Mouse (Mus musculus) natural killer cell, adult 2 months (primary cell): Measurements from ENCODE around the gene Pigs.

Experiments used
- DNase-seq, 2 experiments: peaks; one replicate each; pipeline ENCODE4 v3.0.0; 2022; ENCODE audit warnings: low spot score in 2 of 2

Gene Pigs

DNA sequence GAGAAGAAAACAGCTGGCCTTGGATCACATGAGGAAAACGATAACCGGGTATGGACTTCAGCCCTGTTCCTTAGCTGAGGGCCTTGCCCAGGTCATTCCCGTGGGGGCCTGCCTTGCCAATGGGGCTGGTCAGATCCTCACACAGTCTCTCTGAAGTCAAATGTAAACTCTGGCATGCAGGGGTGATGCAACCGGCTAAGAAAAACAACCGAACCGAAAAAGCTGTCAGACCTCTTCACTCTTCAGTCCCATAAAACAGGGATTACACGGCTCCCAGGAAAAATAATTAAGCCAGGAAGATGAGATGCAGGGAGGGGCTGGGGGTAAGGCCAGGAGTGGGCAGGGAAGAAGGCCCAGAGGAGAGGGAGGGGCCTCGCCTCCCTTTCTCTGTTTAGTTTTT lies 35.9 kb downstream of the Pigs start:
- no peak for DNase-seq

GRCm38 (mm10) chr11:78367456-78368225 lies 39.4 kb downstream of the Pigs start:
- DNase-seq = no peak

GRCm38 (mm10) chr11:78370389-78370788 lies 42.2 kb downstream of the Pigs start:
- DNase-seq = no peak

- DNase-seq = no peak
Measured at GRCm38 (mm10) chr11:78371711-78372110, 43.5 kb downstream of the Pigs start.

DNA sequence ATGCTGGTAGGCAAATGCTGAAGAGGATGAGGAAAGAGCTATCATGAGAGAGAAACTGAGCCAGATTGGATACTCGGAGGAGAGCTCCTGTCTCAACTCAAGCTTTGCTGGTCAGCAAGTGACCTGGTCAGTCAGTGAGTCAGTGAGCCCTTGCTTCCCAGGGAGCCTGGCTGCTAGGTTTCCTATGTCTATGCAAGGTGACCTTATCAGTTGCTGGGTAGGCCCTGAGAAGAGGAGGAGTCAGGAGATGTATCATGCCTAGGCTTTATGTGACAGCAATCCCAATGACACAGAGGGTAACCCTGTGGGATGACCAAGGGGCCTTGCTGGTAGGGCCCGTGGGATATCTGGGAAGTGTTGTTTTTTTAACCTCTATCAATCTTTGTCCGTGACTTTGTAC lies 44.0 kb downstream of the Pigs start:
- no peak for DNase-seq

GRCm38 (mm10) chr11:78372610-78373009 lies 44.4 kb downstream of the Pigs start:
- DNase-seq = no peak

GRCm38 (mm10) chr11:78374147-78374546 lies 45.9 kb downstream of the Pigs start:
- DNase-seq = no peak

DNA sequence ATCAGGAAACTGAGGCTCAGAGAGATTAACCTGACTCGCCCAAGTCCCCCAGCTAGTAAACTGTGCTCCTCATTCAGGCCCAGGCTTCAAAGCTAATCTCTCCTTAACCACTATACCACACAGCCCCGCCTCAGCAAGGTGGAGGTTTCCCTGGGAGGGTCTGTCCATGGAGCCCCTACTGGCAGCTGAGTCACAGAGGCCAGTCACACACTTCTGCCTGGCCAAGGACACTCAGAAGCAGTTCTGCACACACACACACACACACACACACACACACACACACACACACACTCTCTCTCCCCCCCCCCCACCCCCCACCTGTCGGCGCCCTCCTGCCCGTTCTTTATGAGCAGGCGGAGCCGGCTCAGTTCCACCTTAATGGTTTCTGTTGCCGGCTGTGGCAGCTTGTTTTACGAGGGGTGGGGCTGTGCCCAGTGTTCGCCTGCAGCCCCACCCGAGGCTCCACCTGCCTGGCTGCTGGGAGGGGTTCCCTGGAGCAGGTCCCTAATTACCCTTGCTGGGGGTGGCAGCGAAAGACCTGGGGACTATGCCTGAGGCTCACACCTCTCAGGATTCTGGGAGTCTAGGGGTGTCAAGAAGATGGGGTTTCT lies 49.4 kb downstream of the Pigs start:
- no peak for DNase-seq

DNA sequence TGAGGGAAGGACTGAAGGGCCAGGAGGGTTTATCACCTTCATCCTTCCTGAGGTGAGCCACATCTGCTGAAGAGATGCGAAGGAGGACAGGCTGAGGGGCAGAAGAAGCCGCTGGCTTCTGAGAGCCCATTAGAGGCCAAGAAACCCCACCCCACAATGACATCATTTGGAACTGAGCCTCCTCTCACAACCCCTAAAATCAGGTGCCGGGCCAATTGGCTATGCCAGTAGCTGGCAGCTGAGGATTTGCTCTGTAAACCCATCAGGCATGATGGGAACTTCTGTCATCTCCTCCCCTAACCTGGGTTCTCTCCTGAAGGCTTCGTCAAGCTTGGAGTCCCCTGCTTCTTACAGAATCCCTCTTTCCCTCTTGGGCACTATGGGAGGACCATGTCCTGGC lies 52.1 kb downstream of the Pigs start:
- no peak for DNase-seq

DNA sequence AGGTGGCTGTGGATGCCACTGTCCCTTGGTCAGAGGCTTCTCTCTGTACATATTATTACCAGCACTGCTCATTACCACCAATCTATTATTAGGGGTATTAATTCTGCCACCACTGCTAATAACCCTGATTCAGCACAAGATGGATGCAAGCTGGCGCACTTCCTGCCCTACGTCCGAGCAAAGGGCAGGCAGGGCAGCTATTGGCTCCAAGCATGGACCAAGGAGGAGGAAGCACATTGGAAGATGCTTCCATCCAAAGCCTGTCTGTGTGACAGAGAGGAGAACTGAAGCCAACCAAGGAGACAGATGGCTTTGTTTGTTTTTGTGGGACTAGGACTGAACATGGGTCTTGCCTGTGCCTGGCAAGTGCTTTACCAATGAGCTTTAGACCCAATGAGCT lies 52.8 kb downstream of the Pigs start:
- no peak for DNase-seq

DNA sequence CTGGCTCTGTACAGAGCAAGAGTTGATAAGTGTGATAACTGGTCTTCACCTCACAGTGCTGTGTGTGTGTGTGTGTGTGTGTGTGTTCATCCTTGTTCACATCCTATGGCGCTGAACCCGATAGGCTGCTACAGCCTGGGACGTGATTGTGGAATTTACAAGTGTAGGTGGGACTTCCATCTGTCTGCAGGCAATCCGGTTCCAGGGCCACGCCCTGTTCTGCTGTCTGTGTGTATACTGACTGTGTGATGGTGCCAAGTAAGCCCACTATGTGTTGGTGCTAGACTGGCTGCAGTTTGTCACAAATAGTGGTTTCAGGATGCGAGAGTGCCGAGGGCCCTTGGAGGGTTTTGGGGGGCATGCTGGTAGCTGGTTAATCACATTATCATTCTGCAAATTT lies 54.1 kb downstream of the Pigs start:
- no peak for DNase-seq

DNA sequence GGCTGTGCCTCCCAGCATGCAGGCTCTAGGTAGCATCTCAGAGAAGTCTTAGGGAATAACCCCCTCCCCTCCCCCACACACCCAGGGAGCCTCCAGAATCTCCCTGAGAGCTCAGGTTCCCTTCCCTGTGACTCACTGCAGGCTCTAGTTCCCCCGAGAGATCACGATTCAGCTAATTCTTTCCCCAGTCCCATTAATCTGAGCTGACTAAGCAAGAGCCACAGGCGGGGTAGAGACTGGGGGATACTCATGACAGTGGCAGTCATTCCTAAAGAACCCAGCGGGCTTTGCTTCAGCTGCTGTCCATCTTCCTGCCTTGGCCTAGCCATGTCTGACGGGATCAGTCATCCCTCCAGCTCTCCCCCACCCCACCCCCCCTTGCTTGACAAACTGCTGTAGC lies 54.5 kb downstream of the Pigs start:
- no peak for DNase-seq

GRCm38 (mm10) chr11:78385776-78386175 lies 57.6 kb downstream of the Pigs start:
- DNase-seq = no peak

DNA sequence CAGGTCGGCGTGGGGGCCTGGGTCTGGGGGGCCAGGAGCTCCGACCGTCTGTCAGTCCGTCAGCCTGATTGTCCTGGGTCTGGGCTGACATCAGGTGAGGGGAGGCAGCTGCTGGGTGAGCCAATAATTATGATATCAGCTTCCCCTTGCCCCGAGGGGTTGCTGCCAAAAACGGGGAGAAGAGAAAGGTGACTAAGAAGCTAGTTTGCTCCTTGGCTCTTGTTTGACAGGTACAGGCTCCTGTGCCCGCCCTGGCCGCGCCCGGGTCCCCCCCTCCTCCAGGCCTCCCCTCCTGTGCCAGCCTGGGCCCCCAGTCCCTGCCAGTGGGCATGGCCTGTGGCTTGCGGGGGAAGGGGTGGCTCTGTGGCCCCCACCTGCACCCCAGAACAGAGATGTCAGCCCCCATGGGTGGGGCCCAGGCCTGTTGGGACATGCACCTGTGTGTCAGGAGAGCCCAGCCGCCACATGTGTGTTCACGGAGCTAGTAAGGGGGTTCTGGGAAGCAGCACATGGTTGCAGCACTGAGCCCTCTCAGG lies 58.4 kb downstream of the Pigs start, which contains the start of gene Foxn1:
Foxn1 (minus strand) TSS at position 51 of the 536 bp plus-strand sequence.
- DNase-seq = no peak
